Mouse (Mus musculus) left cerebral cortex, adult 8-10 months (tissue): ENCODE data around the gene Prkcq. TPM values are rescaled to one million over a fixed set of nuclear protein-coding genes. Genes with fewer than 3 reads are reported as not detected.

Source experiments
- DNase-seq, 2 experiments: peaks; one replicate each; pipeline ENCODE4 v3.0.0; 2022; ENCODE audit warnings: low spot score in 2 of 2
- total RNA-seq, 4 experiments: library from RNA; stranded (reverse); gene quantifications; 2 replicates each; pipeline ENCODE4 v1.2.4; 2022

Prkcq gene
- total RNA-seq = 10 to 100 TPM in 1 of 4 experiments, 1 to 10 TPM in 3; 8.2 to 11.4 (median 9.3) TPM

DNA sequence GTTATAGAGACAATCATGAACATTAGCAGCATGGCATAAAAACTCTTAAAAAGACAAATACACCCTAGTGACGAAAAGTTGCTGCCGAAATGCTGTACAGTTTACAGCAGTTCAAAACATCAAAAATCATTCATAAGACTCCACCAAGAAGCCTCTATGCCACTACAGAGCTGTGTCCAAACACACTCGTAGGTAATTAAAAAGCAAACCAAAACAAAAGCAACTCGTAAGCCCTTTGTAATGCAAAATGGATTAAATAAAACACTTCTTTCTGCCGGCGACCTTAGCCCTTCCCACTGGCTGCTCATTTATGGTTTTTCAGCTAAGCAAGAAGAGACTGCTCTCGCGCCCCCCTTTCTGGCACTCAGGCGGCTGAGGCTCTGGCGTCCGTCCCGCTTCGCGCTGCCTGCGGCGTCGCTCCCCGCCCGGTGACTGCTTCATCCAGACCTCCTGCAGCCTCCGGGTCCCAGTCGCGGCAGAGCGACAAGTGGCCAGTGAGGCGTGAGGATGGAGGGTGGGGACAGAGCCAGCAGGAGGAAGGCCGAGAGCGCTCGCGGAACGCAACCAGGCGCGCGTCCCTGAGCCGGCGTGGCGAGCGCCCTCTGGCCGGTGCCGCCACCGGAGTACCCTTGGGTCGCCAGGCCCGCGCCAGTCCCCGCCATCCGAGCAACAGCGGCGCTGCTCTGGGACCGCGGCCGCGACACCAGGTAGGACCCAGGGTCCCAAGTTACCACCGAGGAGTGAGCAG lies at the start of gene Prkcq:
TSS of gene Prkcq (plus strand) at position 355 of the 748 bp plus-strand sequence.
- DNase-seq = peak; percentile 16 to 29

DNA sequence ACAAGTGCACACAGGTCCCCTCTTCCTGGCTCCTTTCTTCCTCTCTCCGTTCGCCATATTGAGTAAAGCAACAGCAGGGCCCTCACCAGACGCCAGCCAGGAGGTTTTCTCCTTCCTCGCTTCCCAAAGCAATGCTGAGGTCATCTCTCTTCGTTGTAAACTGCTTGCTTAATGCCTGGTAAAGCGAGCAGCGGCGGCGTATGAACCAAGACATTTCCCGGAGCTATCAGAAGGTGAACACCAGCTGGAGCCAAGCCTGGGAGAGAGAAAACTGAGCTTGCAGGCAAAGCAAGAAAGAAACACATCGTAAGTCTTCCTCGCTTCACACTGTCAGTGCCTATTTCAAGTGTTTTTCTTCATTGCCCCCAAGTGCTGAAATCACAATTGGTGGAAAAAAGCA lies 41.0 kb upstream of the Prkcq start:
- no peak for DNase-seq

DNA sequence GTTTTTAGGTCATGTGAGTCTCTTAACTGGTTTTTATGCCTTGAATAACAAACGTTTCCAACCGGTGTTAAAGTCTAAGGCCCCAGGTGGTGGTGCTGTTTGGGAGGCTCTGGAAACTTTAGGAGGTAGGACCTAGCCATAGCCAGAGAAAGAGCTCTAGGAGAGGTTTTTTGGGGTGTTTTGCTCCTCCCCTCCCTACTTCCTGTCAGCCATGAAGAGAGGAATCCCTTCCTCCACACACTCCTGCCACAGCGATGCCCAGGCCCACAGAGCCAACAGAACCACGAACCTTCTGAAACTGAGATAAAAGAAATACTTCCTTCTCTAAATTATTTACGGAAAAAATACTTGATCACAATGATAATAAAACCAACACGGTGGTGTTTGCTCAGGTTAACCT lies 36.2 kb upstream of the Prkcq start:
- no peak for DNase-seq

DNA sequence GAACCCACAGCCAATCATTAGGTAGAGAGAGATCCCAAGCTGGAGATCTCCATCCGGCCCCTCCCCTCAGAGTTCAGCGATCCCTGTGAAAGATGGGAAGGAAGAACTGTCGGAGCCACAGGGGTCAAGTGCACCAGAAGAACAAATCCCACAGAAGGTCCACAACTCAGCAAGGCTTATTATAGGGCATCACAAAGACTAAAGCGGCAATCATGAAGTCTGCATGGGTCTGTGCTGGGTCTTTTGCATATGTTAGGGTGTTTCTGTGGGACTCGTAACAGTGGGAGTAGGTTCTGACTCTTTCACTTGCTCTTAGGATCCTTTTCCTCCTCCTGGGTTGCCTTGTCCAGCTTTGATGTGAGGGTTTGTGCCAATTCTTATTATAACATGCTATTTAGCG lies 33.8 kb upstream of the Prkcq start:
- no peak for DNase-seq

DNA sequence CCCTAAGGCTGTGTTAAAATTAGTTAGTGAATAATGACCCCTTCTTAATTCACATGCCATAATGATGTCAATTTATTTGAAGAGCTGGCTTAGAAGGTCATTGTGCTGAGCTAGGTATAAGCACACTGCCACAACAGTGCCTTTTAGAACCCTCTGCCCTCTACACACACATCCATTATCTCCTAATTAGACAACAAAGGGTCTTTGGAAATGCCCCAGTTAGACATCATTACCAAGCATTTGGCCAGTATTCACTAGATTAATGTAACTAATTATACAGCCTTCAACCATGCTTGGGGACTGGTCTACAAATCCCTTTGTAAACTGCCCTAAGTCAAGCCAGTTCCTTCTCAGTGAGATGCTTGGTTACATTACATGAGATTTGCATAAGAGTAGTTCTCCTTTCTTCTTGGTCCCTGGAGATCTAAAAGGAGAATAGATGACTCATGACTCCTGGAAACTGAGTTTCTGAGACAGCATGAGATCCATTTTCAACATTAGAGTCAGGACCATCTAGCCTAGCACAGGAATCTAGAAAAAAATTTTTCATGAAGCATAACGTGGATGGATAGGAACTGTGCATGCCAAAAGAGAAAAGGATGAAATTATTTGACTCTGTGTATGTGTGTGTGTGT lies 32.3 kb upstream of the Prkcq start:
- DNase-seq = no peak

DNA sequence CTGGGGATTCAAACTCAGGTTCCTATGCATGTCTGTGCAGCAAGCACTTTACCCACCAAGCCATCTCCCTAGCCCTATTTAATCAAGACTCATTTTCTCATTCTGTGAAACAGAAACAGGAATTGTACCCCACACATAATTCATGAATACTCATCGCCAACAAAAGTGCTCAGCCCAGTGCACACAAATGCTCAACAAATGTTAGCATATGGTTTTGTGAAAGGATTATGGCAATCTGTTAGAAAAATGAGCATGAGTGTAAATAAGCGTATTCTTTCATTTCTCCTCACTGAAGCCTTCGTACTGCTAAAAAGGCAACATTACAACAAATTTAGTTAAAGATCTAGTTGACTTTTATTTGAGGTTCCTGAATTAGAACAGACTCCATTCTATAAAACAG lies 31.5 kb upstream of the Prkcq start:
- DNase-seq = no peak

DNA sequence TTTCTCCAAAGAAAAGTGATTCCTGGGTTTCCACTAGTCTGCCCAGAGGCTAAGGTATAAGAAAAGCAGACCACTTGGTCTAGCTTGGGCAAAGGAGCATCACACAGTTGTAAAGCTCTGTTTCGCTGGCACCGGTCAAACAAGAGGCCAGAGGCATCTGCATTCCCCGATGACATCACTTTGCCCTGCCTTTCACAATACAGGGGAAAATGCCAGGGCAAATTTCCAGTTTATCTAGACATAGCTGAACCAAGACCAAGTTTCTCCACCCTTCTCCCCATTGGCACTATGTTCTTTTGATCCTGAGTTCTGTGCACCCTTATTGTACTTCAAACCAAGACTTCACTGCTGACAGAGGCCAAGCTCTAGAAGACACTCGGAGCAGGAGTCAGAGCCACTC lies 22.8 kb upstream of the Prkcq start:
- DNase-seq = no peak

DNA sequence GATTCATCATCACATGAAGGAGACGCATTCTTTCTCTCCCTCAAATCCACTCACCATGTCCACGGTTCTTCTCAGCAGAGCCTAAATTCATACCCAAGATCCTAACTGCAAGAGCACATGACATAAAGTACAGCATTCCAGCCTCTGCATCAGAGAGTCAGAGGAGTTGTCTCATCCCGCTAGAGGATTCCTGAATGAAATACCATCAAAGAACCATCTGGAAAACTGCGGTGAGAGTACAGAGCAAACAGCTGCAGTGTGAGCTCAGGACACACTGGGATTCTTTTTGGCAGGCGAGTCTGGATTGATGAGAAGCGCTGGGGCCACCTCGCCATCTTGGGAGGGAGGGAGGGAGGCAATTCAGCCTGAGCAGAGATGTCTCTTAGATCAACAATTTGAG lies 20.9 kb upstream of the Prkcq start:
- DNase-seq = no peak

DNA sequence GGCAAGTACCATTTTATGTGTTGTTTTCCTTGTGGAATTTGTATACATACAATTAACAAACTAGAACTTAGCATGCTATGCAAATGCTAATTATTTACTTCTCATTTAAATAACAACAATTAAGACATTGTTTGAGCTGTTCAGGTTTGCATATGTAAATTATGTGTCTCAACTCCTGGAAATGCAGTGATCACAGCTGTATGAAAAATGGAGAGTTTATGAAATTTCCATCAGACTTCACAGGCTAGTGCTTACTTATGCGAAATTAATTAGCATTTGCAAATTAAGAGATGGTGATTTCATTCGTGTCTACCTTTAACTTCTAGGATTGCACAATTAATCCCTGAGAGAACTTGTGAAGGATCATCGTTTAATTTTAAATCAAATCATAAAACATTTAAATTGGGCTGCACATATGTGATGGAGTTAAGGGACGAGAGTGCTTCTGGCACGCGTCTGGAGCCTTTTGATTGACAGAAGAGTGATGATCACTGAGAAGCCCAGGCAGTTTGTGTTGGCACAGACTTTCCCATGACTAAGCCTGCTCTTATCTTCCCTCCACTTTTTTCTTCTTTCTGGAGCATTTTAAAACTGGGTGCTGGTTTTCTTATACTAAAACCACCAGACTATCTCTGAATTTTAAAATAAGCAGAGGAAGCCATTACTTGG lies 20.1 kb upstream of the Prkcq start:
- no peak for DNase-seq

DNA sequence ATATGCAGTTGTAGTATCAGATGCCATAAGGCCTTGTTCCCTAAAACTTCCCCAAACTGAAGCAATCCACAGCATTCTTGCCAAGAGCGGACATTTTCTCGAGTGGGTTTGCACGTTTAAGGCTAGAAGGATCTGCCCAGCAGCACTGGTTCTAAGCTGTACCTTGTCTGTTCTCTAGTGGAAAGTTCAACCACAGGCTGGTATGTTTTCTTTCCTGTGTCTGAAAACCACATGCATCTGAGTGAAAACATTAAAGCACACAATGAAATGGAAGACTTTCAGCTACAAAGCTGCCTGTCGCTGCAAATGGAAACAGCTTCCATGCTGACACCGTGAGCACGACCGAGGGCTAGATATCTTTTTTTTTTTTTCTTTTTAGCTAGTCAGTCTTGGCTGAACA lies 12.3 kb upstream of the Prkcq start:
- no peak for DNase-seq

DNA sequence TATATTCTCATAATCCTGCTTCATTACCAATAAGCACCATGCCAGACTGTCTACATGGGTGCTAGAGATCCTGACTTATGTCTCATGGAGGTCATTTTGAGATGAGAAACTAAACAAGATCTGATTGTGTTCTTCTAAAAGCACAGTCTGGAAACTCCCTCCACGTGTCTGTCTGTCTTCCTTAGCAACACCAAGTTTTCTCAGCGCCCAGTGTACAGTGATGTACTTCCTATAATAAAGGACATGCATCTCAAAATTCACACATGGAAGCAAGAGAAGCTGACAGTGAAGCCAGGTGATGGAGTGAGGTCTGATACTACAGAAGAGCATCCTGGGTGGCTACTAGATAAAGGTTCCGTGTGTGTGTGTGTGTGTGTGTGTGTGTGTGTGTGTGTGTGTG lies 11.2 kb upstream of the Prkcq start:
- no peak for DNase-seq

DNA sequence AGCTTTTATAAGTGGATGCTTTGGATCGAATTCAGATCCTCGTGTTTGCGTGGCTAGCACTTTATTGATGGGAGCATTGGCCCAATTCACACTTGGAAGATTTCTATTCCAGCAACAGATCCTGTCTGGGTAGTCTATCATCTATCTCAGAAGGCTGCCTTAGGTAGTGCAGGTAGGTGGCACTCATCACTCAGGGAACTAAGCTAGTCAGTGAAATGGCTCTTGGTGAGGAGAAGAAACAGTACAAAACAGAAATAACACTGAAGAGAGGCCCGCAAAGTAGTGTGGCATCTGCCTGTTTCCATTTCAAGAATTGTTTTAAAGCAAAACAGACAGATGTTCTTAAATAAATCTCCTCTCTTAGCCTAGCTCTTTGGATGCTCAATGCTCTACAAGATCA lies 10.6 kb upstream of the Prkcq start:
- DNase-seq = no peak

DNA sequence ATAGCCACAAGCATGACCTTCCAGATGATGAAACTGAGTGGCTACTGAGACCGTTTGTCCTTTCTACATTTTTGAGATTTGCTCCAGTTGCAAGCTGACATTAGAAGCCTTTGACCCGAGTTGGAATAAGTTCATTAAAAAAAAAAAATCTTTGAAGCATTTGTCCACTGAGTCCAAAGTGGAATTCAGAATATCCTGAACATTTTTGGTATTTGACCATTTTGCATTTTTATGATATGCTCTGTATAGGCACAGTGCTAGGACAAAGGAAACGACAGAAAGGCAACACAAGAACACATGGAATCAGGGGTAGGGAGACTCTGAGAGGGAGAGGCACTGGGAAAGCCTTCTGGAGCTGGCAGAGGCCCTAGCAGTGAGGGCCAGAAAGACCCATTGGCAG lies 9.2 kb upstream of the Prkcq start:
- no peak for DNase-seq

DNA sequence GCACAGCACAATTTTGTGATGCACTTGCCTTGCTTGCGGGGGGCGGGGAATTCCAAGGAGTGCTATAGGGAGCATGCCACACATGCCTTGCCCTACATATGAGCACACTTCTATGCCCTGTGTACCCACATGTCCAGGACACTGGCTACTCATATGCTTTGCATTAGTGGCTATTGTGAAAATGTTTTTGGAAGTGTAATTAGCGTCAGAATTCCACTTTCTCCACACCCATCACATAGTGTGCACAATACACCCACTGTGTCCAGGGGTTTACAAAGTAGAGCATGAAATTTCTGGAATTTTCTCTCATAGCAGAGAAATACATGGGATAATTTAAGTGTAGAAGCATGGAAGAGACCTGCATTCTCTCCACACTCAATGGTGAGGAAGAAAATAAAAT lies 7.7 kb upstream of the Prkcq start:
- DNase-seq = no peak

DNA sequence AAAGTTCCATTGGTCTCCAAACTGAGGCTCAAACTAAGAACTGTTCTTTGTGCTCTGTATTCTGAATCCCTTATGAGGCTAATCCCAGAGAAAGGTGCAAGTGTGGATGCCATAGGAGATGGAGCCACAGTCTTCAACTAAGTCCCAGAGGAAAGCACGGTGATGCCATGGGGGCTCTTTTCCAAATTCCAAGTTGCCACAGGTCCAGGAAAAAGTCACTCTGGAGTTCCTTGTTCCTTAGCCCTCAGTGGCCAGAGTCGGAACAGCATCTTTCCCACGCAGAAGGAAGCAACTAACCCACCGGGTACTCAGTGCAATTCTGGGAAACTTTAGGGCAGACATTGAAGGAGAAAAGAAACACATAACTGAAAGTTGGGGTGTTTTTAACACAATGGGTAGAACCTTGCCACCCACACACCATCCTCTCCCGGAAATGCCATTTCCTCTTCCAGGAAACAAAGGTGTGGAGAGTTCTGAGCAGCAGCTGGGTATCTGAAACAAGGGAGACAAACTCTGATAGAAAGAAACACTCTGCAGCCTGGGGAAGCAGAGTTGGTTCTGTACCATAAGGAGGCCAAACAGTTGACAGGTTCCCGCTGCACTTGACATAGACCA lies 2.1 kb upstream of the Prkcq start:
- no peak for DNase-seq

DNA sequence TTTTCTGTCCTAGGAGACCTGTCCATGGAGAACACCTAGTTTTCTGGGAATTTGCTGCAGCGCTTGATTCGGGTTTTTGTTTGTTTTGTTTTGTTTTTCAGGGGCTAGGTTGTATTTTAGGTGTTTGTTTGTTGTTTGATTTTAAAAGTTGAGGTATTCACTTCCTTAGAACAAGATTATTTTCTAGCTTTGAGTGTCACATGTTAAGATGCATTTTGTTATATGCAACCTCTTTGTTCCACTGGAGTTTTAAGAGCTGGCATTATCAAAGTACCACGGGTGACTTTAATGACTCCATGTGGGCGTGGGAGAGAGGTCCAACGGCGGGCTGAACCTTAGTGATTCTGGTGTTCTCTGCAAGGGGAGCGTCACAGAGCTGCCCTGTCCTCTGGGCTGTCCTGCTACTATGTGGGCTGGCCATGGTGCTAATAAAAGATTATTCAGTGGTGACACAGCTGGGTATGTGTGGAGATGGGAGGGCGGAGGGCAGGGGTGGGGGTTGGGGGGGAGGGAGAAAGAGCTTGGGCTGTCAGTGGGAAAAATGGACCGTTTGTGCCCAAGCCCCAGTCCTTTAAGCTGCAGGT lies 1.0 kb downstream of the Prkcq start:
- DNase-seq = peak in 1 of 2 experiments; percentile 24

DNA sequence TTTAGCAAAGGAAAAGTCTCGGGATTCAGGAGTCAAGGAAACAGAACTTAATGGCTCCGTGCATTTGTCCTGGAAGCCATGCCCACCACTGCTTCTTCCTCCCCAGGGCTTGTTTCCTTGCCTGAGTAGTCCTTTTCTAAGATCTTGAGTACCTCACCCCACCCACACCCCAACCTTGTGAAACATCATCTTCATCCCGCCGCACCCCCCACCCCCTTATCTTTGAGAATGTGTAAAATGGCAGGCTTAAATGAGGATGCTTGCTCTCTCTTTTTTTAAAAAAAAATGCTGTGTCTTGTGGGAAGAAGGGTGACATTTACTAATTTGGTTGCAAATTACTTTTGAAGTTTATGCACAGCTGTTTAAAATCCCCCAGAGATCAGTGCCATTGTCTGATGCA lies 1.6 kb downstream of the Prkcq start:
- DNase-seq = no peak

DNA sequence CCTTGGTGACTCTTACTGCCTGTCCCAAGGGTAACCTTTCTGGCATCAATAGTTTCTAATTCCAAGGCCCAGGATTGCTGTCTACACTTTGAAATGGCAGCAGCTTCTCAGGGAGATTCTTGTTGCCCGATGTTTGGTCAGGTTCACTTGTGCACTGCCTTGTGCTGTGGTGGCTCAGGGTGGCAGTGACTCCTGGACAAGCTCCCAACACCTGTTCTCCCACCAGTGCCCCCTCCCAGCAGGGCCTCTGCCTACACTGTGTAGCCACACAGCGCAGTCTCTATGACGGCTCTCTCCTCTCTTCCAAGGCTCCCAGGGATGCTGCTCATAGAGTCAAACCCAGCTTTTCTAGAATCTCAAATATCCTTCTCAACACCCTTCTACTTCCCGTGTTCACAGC lies 2.2 kb downstream of the Prkcq start:
- no peak for DNase-seq

DNA sequence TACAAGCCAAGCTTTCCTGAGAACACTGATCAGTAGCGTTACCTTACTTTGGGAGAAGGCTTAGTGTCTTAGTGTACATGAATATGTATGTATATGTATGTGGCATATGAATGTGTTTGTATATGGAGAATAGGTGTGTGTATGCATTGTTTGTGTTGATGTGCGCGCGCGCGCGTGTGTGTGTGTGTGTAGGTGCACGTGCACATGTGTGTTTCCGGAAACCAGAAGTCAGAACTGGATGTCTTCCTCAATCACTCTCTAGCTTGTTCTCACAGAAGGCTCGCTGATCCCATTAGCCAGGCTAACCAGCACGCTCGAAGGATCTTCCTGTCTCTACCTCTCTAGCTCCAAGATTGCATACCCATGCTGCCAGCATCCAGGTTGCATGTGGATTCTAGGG lies 6.0 kb downstream of the Prkcq start:
- no peak for DNase-seq

DNA sequence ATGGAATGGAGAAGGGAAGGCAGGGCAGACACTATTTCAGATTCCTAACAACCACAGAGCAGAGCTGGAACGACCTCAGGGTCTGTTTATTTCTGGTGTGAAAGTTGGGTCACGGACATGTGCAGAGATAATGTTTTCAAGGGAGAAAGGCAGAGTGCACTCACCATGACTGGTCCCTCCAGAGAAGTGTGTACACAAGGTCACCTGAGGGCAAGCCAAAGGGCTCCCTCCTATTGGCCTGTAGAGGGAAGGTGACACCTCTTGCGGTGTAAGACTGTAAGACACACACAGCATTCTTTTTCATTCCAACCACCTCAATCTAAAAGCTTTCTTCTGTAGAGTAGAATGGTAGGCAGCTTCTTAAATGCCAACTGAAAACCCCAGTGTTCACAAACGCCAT lies 9.6 kb downstream of the Prkcq start:
- no peak for DNase-seq

DNA sequence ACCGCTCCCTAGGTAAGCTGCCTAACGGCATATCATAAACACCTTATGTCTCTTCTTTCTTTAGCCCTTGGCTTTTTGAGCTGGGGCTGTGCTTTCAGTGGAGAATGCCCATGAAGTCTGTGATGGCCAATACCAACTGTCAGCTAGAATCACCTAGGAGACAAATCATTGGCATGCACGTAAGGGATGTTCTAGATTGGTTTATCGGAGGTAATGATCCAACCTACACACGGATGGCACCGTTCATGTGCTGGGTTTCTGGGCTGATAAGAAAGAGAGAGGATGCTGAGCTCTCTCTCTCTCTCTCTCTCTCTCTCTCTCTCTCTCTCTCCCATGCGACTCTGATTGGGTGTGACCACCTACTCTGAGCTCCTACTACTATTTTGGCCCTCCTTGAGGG lies 10.2 kb downstream of the Prkcq start:
- no peak for DNase-seq

DNA sequence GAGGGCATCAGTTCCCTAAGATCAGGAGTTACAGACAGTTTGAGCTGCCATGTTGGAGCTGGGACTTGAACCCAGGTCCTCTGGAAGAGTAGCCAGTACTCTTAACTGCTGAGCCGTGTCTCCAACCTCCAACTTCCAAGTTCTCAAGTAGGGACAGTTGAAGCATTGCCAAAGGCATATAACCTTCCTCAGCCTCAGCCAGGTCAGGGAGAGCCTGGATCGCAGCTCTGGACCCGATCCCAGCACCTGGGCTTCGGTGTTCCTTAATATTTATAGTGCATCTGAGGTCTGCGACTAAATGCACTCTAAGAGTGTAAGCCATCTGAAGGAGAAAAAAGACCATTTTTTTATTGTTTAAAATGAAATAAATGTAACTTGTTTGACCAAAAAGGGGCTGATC lies 12.1 kb downstream of the Prkcq start:
- no peak for DNase-seq
